In the genomic region with DNA sequence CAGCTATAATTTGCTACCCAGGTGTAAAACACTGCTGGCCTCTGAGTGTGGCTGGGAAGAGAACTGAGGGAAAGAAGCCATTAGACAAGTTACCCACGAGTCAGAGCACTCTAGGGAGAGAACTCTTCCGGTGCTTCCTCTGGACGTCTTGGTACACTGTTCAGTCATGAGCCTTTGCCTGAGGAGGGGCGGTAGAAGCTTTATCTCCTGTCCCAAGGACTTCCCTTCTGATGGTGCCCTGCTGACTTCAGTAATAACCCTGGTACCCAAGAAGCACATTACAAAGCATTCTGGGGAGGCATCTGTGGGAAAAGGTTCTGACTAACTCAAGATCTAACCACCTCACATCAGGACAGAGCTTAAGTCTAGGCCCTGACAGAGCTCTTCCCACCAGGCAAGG, we compare ENCODE assay signal across 19 mouse cellular contexts.
"Had no signal": no experiment of that assay in that cellular context is flagged by ENCODE, and none has a peak within 500 bp of the region (broad histone marks: within the 10 kb centered on the region; RNA-seq: fewer than 3 reads in every experiment).

No protein-coding gene starts in this region.

- H3K9me3 ChIP-seq: kidney, embryonic 15.5 days; limb, embryonic 12.5 days; limb, embryonic 15.5 days; lung, embryonic 15.5 days; midbrain, embryonic 10.5 days had no signal

- H3K36me3 ChIP-seq: kidney, embryonic 15.5 days; limb, embryonic 12.5 days; limb, embryonic 15.5 days; lung, embryonic 15.5 days; midbrain, embryonic 10.5 days had no signal

- H3K4me1 ChIP-seq: kidney, embryonic 15.5 days; limb, embryonic 12.5 days; limb, embryonic 15.5 days; lung, embryonic 15.5 days; midbrain, embryonic 10.5 days had no signal

- H3K27me3 ChIP-seq: kidney, embryonic 15.5 days; limb, embryonic 12.5 days; limb, embryonic 15.5 days; lung, embryonic 15.5 days had no signal

- H3K9ac ChIP-seq: kidney, embryonic 15.5 days; limb, embryonic 12.5 days; limb, embryonic 15.5 days; liver, embryonic 14.5 days; lung, embryonic 15.5 days had no signal

- DNase-seq: kidney, adult 11 months; kidney, adult 8-10 months; kidney, postnatal 10 days; kidney, postnatal 36 days; layer of hippocampus, postnatal 36 days; lung, adult 18-20 months; lung, postnatal 10 days; lung, postnatal 36 days; midbrain, embryonic 14.5 days; thymus, adult 18-20 months; thymus, postnatal 14 days; thymus, postnatal 4 days had no signal

- H3K27ac ChIP-seq: kidney, embryonic 15.5 days; left cerebral cortex, adult 2 months; limb, embryonic 12.5 days; limb, embryonic 15.5 days; liver, embryonic 14.5 days; lung, embryonic 15.5 days; midbrain, embryonic 10.5 days had no signal

- H3K4me2 ChIP-seq: kidney, embryonic 15.5 days; limb, embryonic 12.5 days; limb, embryonic 15.5 days; lung, embryonic 15.5 days had no signal

- H3K4me3 ChIP-seq: kidney, embryonic 15.5 days; left cerebral cortex, adult 2 months; limb, embryonic 12.5 days; limb, embryonic 15.5 days; lung, embryonic 15.5 days; midbrain, embryonic 10.5 days had no signal
